Mouse (Mus musculus): ENCODE measurements around the gene Adamtsl1. TPM values are rescaled to one million over a fixed set of nuclear protein-coding genes. Genes with fewer than 3 reads are reported as not detected.

Adamtsl1 gene
- polyA plus RNA-seq (2012; rRNA removed) (0.16 and 0.23 TPM in 2 replicates), polyA plus RNA-seq (2014; fragmentation: Nextera tagmentation; extraction: Ambion mirVana) (0.11 and 0.39 TPM in 2 replicates)

GRCm38 (mm10) chr4:85513792-85514191 lies at the start of gene Adamtsl1:
Gene Adamtsl1 (plus strand): TSS chr4:85514172.
- no peaks in the 10 kb centered on the region for H3K36me3 ChIP-seq (replicated peaks; ENCODE audit: control insufficient read depth, insufficient read depth, low read depth)
- TF ChIP-seq EP300 (IDR thresholded peaks at IDR 0.05; ENCODE audit: low read depth) (no peak), CTCF (IDR thresholded peaks at IDR 0.05; ENCODE audit: low read depth) (no peak)
- H3K4me2 ChIP-seq (ENCODE audit: low read depth), result peak within 1 kb of the TSS; percentile 32
- no peaks in the 10 kb centered on the region for H3K27me3 ChIP-seq (ENCODE audit: control insufficient read depth, insufficient read depth, low read length)
- no peak within 1 kb of the TSS for H3K9ac ChIP-seq (replicated peaks)
- H3K4me3 ChIP-seq (ENCODE audit: insufficient read depth in 1 of 2, low read depth in 2 of 2, low read length in 2 of 2), result peak within 1 kb of the TSS; percentile 21 to 37
- no peaks in the 10 kb centered on the region for H3K9me3 ChIP-seq (ENCODE audit: control insufficient read depth, low read length)
- ATAC-seq (ENCODE audit: insufficient read depth) (no peak), DNase-seq (ENCODE audit: low read depth in 3 of 3, low spot score in 3 of 3) (no peak)
- no peaks in the 10 kb centered on the region for H3K4me1 ChIP-seq (replicated peaks; ENCODE audit: control insufficient read depth in 2 of 2, insufficient read depth in 2 of 2, low read length in 1 of 2)
- H3K27ac ChIP-seq, result no peak within 1 kb of the TSS
- WGBS (ENCODE audit: insufficient replicate concordance), result 7% methylated on average over 9 of the region's 9 CpGs

- no peak for ATAC-seq (ENCODE audit: insufficient read depth)
These were observed 30.4 kb upstream of the Adamtsl1 start for GRCm38 (mm10) chr4:85483586-85483985.

GRCm38 (mm10) chr4:85486316-85486946 lies 27.5 kb upstream of the Adamtsl1 start:
- no peak for ATAC-seq (ENCODE audit: insufficient read depth)
- no peaks in the 10 kb centered on the region for H3K36me3 ChIP-seq (replicated peaks; ENCODE audit: control insufficient read depth, insufficient read depth, low read depth)
- 68% methylated on average over 10 of the region's 10 CpGs for WGBS (ENCODE audit: insufficient replicate concordance)
- DNase-seq (ENCODE audit: low read depth in 3 of 3, low spot score in 3 of 3), result no peak
- H3K9me3 ChIP-seq (ENCODE audit: control insufficient read depth, low read length), result no peaks in the 10 kb centered on the region
- H3K4me1 ChIP-seq (replicated peaks; ENCODE audit: control insufficient read depth in 2 of 2, insufficient read depth in 2 of 2, low read length in 1 of 2), result no peaks in the 10 kb centered on the region
- H3K27me3 ChIP-seq (ENCODE audit: control insufficient read depth, insufficient read depth, low read length), result no peaks in the 10 kb centered on the region
- H3K4me2 ChIP-seq (ENCODE audit: low read depth), result no peak overlapping the region
- H3K27ac ChIP-seq, result no peak overlapping the region
- no peak overlapping the region for H3K9ac ChIP-seq (replicated peaks)
- TF ChIP-seq CTCF (IDR thresholded peaks at IDR 0.05; ENCODE audit: low read depth) (no peak), EP300 (IDR thresholded peaks at IDR 0.05; ENCODE audit: low read depth) (no peak)
- H3K4me3 ChIP-seq (ENCODE audit: insufficient read depth in 1 of 2, low read depth in 2 of 2, low read length in 2 of 2), result no peak overlapping the region

More at GRCm38 (mm10) chr4:85483586-85483985, 30.4 kb upstream of the Adamtsl1 start:
- TF ChIP-seq EP300 (IDR thresholded peaks at IDR 0.05; ENCODE audit: low read depth) (no peak), CTCF (IDR thresholded peaks at IDR 0.05; ENCODE audit: low read depth) (no peak)
- 80% methylated on average over 6 of the region's 6 CpGs for WGBS (ENCODE audit: insufficient replicate concordance)
- Histone ChIP-seq H3K4me3 (ENCODE audit: insufficient read depth in 1 of 2, low read depth in 2 of 2, low read length in 2 of 2) (no peak overlapping the region), H3K4me1 (replicated peaks; ENCODE audit: control insufficient read depth in 2 of 2, insufficient read depth in 2 of 2, low read length in 1 of 2) (no peaks in the 10 kb centered on the region), H3K36me3 (replicated peaks; ENCODE audit: control insufficient read depth, insufficient read depth, low read depth) (no peaks in the 10 kb centered on the region), H3K27me3 (ENCODE audit: control insufficient read depth, insufficient read depth, low read length) (no peaks in the 10 kb centered on the region), H3K9me3 (ENCODE audit: control insufficient read depth, low read length) (no peaks in the 10 kb centered on the region), H3K9ac (replicated peaks) (no peak overlapping the region), H3K4me2 (ENCODE audit: low read depth) (no peak overlapping the region), H3K27ac (no peak overlapping the region)
- DNase-seq (ENCODE audit: low read depth in 3 of 3, low spot score in 3 of 3), result no peak

- 47% methylated on average over 3 of the region's 3 CpGs for WGBS (ENCODE audit: insufficient replicate concordance)
These were observed 8.3 kb upstream of the Adamtsl1 start for GRCm38 (mm10) chr4:85505718-85506117.

GRCm38 (mm10) chr4:85506976-85507375 lies 7.0 kb upstream of the Adamtsl1 start:
- DNase-seq (ENCODE audit: low read depth in 3 of 3, low spot score in 3 of 3) (no peak), ATAC-seq (ENCODE audit: insufficient read depth) (no peak)
- Histone ChIP-seq H3K9me3 (ENCODE audit: control insufficient read depth, low read length) (no peaks in the 10 kb centered on the region), H3K4me1 (replicated peaks; ENCODE audit: control insufficient read depth in 2 of 2, insufficient read depth in 2 of 2, low read length in 1 of 2) (no peaks in the 10 kb centered on the region), H3K4me2 (ENCODE audit: low read depth) (no peak overlapping the region), H3K36me3 (replicated peaks; ENCODE audit: control insufficient read depth, insufficient read depth, low read depth) (no peaks in the 10 kb centered on the region), H3K4me3 (ENCODE audit: insufficient read depth in 1 of 2, low read depth in 2 of 2, low read length in 2 of 2) (no peak overlapping the region), H3K27ac (no peak overlapping the region), H3K9ac (replicated peaks) (no peak overlapping the region), H3K27me3 (ENCODE audit: control insufficient read depth, insufficient read depth, low read length) (no peaks in the 10 kb centered on the region)
- 44% methylated on average over 2 of the region's 2 CpGs for WGBS (ENCODE audit: insufficient replicate concordance)
- TF ChIP-seq CTCF (IDR thresholded peaks at IDR 0.05; ENCODE audit: low read depth) (no peak), EP300 (IDR thresholded peaks at IDR 0.05; ENCODE audit: low read depth) (no peak)

More at GRCm38 (mm10) chr4:85505718-85506117, 8.3 kb upstream of the Adamtsl1 start:
- Histone ChIP-seq H3K4me2 (ENCODE audit: low read depth) (no peak overlapping the region), H3K27me3 (ENCODE audit: control insufficient read depth, insufficient read depth, low read length) (no peaks in the 10 kb centered on the region), H3K4me1 (replicated peaks; ENCODE audit: control insufficient read depth in 2 of 2, insufficient read depth in 2 of 2, low read length in 1 of 2) (no peaks in the 10 kb centered on the region), H3K9me3 (ENCODE audit: control insufficient read depth, low read length) (no peaks in the 10 kb centered on the region), H3K36me3 (replicated peaks; ENCODE audit: control insufficient read depth, insufficient read depth, low read depth) (no peaks in the 10 kb centered on the region), H3K4me3 (ENCODE audit: insufficient read depth in 1 of 2, low read depth in 2 of 2, low read length in 2 of 2) (no peak overlapping the region), H3K27ac (no peak overlapping the region), H3K9ac (replicated peaks) (no peak overlapping the region)
- ATAC-seq (ENCODE audit: insufficient read depth), result no peak
- TF ChIP-seq CTCF (IDR thresholded peaks at IDR 0.05; ENCODE audit: low read depth), result no peak
- no peak for TF ChIP-seq EP300 (IDR thresholded peaks at IDR 0.05; ENCODE audit: low read depth)
- DNase-seq (ENCODE audit: low read depth in 3 of 3, low spot score in 3 of 3), result no peak
